Mouse (Mus musculus): Measurements from ENCODE around the gene Ccsap. TPM values are rescaled to one million over a fixed set of nuclear protein-coding genes. Genes with fewer than 3 reads are reported as not detected.

Gene Ccsap
- total RNA-seq, 2 experiments from 2014 or later = 21.5 to 25.8 TPM

Other genes starting within 250 kb of the Ccsap start
- 10 to 100 TPM; 78.0 to 89.0 TPM for gene Rhou, start 206.3 kb downstream of the Ccsap start, total RNA-seq (2021)
- 10 to 100 TPM; 61.7 to 68.4 TPM for gene Rab4a, start 54.2 kb downstream of the Ccsap start, total RNA-seq (2021)
- 1 to 10 TPM; 5.5 to 7.1 TPM for gene Acta1, start 34.5 kb upstream of the Ccsap start, total RNA-seq (2021)
- gene Nup133, start 89.1 kb upstream of the Ccsap start, total RNA-seq (2021) = 10 to 100 TPM; 27.6 to 28.9 TPM
- gene Abcb10, start 122.9 kb upstream of the Ccsap start, total RNA-seq (2021) = 10 to 100 TPM; 22.7 to 23.0 TPM
- gene Taf5l, start 161.2 kb upstream of the Ccsap start, total RNA-seq (2021) = 10 to 100 TPM; 27.8 to 29.4 TPM
- 10 to 100 TPM; 14.9 to 16.2 TPM for gene Urb2, start 161.3 kb upstream of the Ccsap start, total RNA-seq (2021)